Mouse (Mus musculus) heart, embryonic 15.5 days (tissue): ENCODE data around the gene Os9. TPM values are rescaled to one million over a fixed set of nuclear protein-coding genes. Genes with fewer than 3 reads are reported as not detected.

ENCODE experiments used
- ATAC-seq: fragments of 200-750 bp; cut with Nextera tagmentation; replicated peaks from 2 replicates; pipeline ENCODE4 v1.8.0; 2017; ENCODE audit warnings: low read depth, moderate TSS enrichment; ENCODE audit not compliant: insufficient number of reproducible peaks, insufficient read depth, low FRiP score
- H3K27ac ChIP-seq: fragments of 300-500 bp; sonication (generic); 2 replicates; pipeline ENCODE4 v1.5.1; 2015; ENCODE audit warnings: mild to moderate bottlenecking, inconsistent platforms
- H3K27me3 ChIP-seq: fragments of 300-500 bp; sonication (generic); 2 replicates; pipeline ENCODE4 v1.6.1; 2015; ENCODE audit warnings: inconsistent platforms
- H3K36me3 ChIP-seq: fragments of 300-500 bp; sonication (generic); 2 replicates; pipeline ENCODE4 v1.6.1; 2015; ENCODE audit warnings: mild to moderate bottlenecking, inconsistent platforms
- H3K4me1 ChIP-seq: fragments of 300-500 bp; sonication (generic); replicated peaks from 2 replicates; pipeline ENCODE4 v1.6.1; 2015; ENCODE audit warnings: inconsistent platforms
- H3K4me2 ChIP-seq: fragments of 300-500 bp; sonication (generic); 2 replicates; pipeline ENCODE4 v1.6.1; 2015; ENCODE audit warnings: inconsistent platforms, mild to moderate bottlenecking, moderate library complexity
- H3K4me3 ChIP-seq: fragments of 300-500 bp; sonication (generic); 2 replicates; pipeline ENCODE4 v1.5.1; 2015; ENCODE audit warnings: mild to moderate bottlenecking, inconsistent platforms
- H3K9ac ChIP-seq: fragments of 300-500 bp; sonication (generic); 2 replicates; pipeline ENCODE4 v1.6.1; 2015; ENCODE audit warnings: mild to moderate bottlenecking, inconsistent platforms
- H3K9me3 ChIP-seq: fragments of 300-500 bp; sonication (generic); replicated peaks from 2 replicates; pipeline ENCODE4 v1.6.1; 2016; ENCODE audit warnings: inconsistent platforms
- WGBS: fragments of 180-500 bp; shearing (Covaris S2); methylation state at CpG from one replicate; pipeline ENCODE4 v1.1.7; 2015; ENCODE audit warnings: mixed read lengths; 5-methylcytosine and 5-hydroxymethylcytosine counted together
- polyA plus RNA-seq: library from polyadenylated mRNA; unstranded; fragments of >200 nt; fragmentation: Nextera tagmentation; extraction: Ambion mirVana; gene quantifications from 2 replicates; pipeline ENCODE4 v1.2.1, GENCODE M21; 2015

Gene Os9
- polyA plus RNA-seq, 1 experiment from 2014 or later, result 48.5 TPM

- Histone ChIP-seq H3K9me3 (no peaks in the 10 kb centered on the region), H3K36me3 (peaks cover 16% of the 10 kb centered on the region), H3K27ac (no peak overlapping the region), H3K27me3 (peaks cover 53% of the 10 kb centered on the region), H3K4me2 (no peak overlapping the region), H3K4me3 (no peak overlapping the region), H3K4me1 (peaks cover 37% of the 10 kb centered on the region), H3K9ac (no peak overlapping the region)
- ATAC-seq, result no peak
- 75% methylated on average over 2 of the region's 2 CpGs for WGBS
These were observed 59.4 kb downstream of the Os9 start for GRCm38 (mm10) chr10:127061513-127061912.

DNA sequence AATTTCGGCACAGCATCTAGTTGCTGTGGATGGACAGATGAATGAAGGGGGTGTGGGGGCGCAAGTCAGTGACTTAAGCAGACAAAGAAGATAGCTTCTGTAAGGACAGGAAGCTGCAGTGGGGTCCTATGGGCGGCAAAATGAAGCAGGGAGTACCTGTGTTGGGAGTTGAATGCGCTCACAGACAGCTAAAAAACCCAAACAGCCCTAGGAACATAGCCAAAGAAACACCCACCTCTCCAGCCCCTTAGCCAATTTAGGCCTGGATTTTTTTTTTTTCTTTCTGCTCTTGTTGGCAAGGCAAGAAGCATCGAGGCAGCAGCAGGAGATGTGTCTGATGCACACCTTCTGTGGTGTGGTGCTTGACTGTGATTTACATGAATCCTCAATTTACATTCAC is 59.8 kb downstream of the Os9 start:
- 57% methylated on average over 5 of the region's 5 CpGs for WGBS

DNA sequence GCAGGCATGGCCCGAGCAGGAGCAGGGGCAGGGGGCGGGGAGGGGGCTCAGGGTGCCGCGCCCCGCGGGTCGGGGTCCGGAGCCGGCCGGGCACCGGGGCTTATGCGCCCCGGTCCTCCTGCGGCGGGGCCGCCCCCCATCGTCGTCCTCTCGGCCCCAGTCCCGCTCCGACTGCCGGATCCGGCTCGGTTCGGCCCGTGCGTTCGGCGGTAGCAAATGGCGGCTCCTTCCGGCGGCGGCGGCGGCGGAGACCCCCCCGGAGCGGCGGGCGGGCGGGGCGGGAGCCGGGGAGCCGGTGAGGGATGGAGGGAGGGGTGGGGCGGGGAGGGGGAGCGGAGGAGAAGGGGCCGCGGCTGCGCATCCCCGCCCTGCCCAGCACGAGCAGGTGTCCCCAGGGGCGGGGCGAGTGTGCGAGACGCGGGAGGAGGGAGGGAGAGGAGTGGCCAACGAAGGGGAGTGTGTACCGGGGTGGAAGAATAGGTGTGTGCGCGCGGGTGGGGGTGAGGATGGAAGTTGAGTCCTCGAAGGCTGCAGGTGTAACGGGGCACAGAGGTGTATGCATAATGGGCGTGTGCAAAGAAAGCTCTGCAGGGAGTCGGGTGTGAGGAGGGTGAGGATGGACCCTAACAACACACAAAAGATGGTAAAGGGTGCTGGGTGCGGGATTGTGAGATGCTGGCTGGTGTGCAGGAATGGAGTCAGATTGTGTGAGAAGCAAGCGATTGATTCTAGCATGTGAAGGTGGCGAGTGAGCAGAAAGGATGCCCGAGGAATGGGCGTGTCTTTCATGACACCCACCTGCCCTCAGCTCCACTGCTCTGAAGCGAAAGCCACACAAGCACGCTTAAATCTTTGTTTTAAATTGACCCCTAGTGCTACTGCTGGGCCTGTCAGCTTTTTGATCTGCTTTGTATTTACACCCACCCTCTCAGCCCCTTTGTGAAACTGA is 60.7 kb downstream of the Os9 start, which contains the start of gene March9:
TSS of gene March9 (minus strand) at position 217 of the 949 bp plus-strand sequence.
- peak; percentile 20 for ATAC-seq
- H3K36me3 ChIP-seq, result peaks cover 3% of the 10 kb centered on the region
- 1% methylated on average over 57 of the region's 72 CpGs for WGBS
- peaks cover 34% of the 10 kb centered on the region for H3K4me1 ChIP-seq
- peak within 1 kb of the TSS; percentile 81 for H3K4me3 ChIP-seq
- peaks cover 60% of the 10 kb centered on the region for H3K27me3 ChIP-seq
- H3K9me3 ChIP-seq, result no peaks in the 10 kb centered on the region
- H3K9ac ChIP-seq, result peak within 1 kb of the TSS; percentile 76
- no peak within 1 kb of the TSS for H3K27ac ChIP-seq
- H3K4me2 ChIP-seq, result peak within 1 kb of the TSS; percentile 100

More for the DNA sequence above, 59.8 kb downstream of the Os9 start:
- H3K4me1 ChIP-seq, result peaks cover 36% of the 10 kb centered on the region
- H3K4me2 ChIP-seq, result no peak overlapping the region
- peak overlapping the region; percentile 81; the same call in 1 of the 2 replicates for H3K4me3 ChIP-seq
- no peak overlapping the region for H3K9ac ChIP-seq
- H3K27me3 ChIP-seq, result peaks cover 54% of the 10 kb centered on the region
- H3K9me3 ChIP-seq, result no peaks in the 10 kb centered on the region
- no peak for ATAC-seq
- peaks cover 12% of the 10 kb centered on the region for H3K36me3 ChIP-seq
- no peak overlapping the region for H3K27ac ChIP-seq

DNA sequence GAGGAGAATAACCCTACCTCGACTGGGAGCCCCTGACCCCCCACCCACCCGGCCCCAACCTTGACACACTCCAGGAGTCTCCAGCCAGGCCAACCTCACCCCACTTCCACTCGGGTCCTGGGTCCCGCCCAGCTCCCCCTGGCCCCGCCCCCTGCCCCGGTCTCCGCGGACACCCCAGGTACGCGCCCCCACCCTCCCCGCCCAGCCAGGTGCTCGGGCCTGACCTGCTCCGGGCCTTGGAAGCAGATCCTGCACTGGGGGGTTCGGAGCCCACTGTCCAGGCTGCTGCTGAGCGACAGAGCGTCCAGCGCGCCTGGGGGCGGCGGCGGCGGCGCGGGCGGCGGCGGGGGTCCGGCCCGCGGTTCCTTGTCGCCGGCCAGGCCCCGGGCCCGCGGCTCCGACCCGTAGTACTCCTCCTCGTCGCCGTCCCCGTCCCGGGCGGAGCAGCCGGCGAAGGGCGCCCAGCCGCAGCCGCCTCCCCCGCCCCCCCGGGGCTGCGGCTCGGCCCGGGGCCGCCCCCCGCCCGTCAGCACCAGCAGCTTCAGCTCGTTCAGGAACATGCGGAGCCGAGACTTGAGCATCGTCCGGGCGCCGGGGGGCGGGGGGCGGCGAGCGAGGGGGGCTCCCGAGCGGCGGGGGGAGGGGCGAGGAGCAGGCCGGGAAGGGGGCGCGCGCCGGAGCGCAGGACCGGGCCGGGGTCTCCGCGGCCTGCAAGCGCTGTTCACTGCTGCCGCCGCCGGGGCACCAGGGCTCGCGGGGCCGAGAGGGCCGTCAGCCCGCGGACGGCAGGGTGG is 61.6 kb downstream of the Os9 start:
- H3K27me3 ChIP-seq, result peaks cover 62% of the 10 kb centered on the region
- H3K9ac ChIP-seq, result peak overlapping the region; percentile 76
- 1% methylated on average over 51 of the region's 92 CpGs for WGBS
- H3K27ac ChIP-seq, result no peak overlapping the region
- peaks cover 26% of the 10 kb centered on the region for H3K4me1 ChIP-seq
- H3K36me3 ChIP-seq, result no peaks in the 10 kb centered on the region
- peak overlapping the region; percentile 100 for H3K4me2 ChIP-seq
- no peaks in the 10 kb centered on the region for H3K9me3 ChIP-seq
- peak overlapping the region; percentile 81 for H3K4me3 ChIP-seq
- ATAC-seq, result no peak

DNA sequence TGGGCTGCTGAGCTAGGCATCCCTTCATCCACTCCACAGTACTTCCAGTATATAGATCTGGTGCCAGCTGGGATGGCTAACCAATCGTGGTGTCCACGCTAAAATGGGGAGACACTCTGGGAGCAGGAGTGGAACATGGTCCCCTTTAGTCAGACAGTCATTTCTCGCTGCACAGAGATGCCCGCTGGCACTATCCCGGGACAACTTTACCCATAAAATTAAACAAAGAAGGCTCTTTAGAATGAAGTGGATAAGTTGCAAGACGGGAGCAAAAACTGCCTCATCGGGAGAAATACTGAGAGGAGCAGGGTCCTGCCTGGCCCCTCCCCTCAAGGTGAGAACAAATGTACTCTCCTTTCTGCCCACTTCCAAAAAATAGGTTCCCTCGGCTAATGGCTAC is 62.2 kb downstream of the Os9 start:
- 14% methylated on average over 8 of the region's 8 CpGs for WGBS
- no peak for ATAC-seq

DNA sequence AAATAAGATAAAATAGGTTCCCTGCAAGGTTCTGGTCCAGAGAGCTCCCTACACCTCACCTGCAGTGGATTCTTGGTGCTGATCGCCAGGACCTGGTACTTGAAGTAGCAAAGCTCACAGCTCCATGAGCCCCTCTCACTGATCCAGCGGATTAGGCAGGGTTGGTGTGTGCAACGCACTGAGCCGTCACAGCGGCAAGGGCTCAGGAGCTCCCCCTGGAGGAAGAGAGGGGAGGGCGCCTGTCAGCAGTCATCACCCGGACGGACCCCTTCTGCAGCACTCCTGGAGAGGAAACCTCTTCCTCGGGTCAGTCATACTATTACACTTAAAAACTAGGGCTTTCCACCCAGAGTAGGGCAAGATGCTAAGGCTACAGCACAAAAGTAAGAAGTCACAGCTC is 62.8 kb downstream of the Os9 start:
- peak overlapping the region; percentile 81 for H3K4me3 ChIP-seq
- no peak overlapping the region for H3K27ac ChIP-seq
- peak overlapping the region; percentile 100 for H3K4me2 ChIP-seq
- H3K9me3 ChIP-seq, result no peaks in the 10 kb centered on the region
- peaks cover 25% of the 10 kb centered on the region for H3K4me1 ChIP-seq
- H3K27me3 ChIP-seq, result peaks cover 63% of the 10 kb centered on the region
- no peak for ATAC-seq
- WGBS, result under 1% methylated on average over 9 of the region's 9 CpGs
- H3K9ac ChIP-seq, result no peak overlapping the region
- no peaks in the 10 kb centered on the region for H3K36me3 ChIP-seq

More for the DNA sequence above, 62.2 kb downstream of the Os9 start:
- Histone ChIP-seq H3K4me1 (peaks cover 25% of the 10 kb centered on the region), H3K4me2 (peak overlapping the region; percentile 100), H3K4me3 (peak overlapping the region; percentile 81), H3K9me3 (no peaks in the 10 kb centered on the region), H3K27ac (no peak overlapping the region), H3K27me3 (peaks cover 62% of the 10 kb centered on the region), H3K9ac (peak overlapping the region; percentile 76), H3K36me3 (no peaks in the 10 kb centered on the region)

- H3K9me3 ChIP-seq, result no peaks in the 10 kb centered on the region
- H3K27ac ChIP-seq, result no peak overlapping the region
- H3K4me1 ChIP-seq, result peaks cover 22% of the 10 kb centered on the region
- H3K36me3 ChIP-seq, result no peaks in the 10 kb centered on the region
- H3K27me3 ChIP-seq, result peaks cover 68% of the 10 kb centered on the region
- H3K4me2 ChIP-seq, result no peak overlapping the region
- H3K4me3 ChIP-seq, result no peak overlapping the region
- ATAC-seq, result no peak
- WGBS, result 77% methylated on average over 20 of the region's 20 CpGs
- H3K9ac ChIP-seq, result no peak overlapping the region
These were observed 64.4 kb downstream of the Os9 start for GRCm38 (mm10) chr10:127056490-127056889.

DNA sequence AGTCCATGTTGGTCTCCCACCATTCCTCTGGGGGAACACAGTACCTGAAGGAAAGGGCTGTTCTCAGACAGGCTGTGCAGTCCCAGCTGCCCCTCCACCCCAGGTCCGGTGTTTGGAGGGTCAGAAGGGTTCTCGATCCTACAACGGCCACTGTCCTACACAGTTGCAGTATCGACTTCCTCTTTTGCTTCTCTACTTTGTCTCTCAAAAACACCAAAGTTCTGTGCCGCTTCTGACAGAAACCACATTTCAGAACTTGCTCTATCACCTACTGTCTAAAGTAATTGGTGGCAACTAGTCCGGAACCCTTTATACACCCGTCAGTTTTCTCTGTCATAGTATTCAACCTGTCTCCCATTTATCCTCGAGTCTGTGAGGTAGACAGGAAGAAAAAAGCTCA is 65.5 kb downstream of the Os9 start:
- H3K4me1 ChIP-seq, result peaks cover 21% of the 10 kb centered on the region
- no peak overlapping the region for H3K4me2 ChIP-seq
- H3K36me3 ChIP-seq, result no peaks in the 10 kb centered on the region
- ATAC-seq, result no peak
- no peak overlapping the region for H3K4me3 ChIP-seq
- peaks cover 68% of the 10 kb centered on the region for H3K27me3 ChIP-seq
- WGBS, result 80% methylated on average over 8 of the region's 8 CpGs
- H3K9ac ChIP-seq, result no peak overlapping the region
- no peaks in the 10 kb centered on the region for H3K9me3 ChIP-seq
- no peak overlapping the region for H3K27ac ChIP-seq

DNA sequence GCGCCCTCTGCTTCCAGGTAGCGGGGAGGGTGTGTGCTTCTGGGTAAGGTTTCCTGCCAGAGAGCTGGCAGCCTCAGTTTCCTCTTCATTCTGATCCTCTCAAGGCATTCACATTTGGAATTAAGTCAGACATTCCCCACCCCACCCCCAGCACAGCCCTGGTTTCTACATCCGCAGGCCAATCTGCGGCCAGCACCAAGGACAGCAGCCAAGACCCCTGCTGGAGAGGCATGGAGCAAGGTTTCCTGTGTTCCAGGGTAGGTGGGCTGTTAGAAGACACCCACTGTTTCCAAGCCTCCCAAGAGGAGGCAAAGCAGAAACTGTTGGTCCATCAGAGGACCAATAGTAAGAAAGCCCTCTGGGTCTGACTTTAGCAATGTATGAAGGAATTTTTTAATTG is 66.3 kb downstream of the Os9 start:
- Histone ChIP-seq H3K4me3 (no peak overlapping the region), H3K36me3 (no peaks in the 10 kb centered on the region), H3K27me3 (peaks cover 68% of the 10 kb centered on the region), H3K4me2 (no peak overlapping the region), H3K27ac (no peak overlapping the region), H3K9ac (no peak overlapping the region), H3K9me3 (no peaks in the 10 kb centered on the region), H3K4me1 (peaks cover 17% of the 10 kb centered on the region)
- WGBS, result 44% methylated on average over 4 of the region's 4 CpGs
- ATAC-seq, result no peak

GRCm38 (mm10) chr10:127050119-127050474 is 70.8 kb downstream of the Os9 start:
- no peak for ATAC-seq
- Histone ChIP-seq H3K9ac (no peak overlapping the region), H3K4me1 (peaks cover 18% of the 10 kb centered on the region), H3K36me3 (0 out of 2 replicates have a peak, but pooled peaks cover under 1% of the 10 kb centered on the region), H3K4me3 (no peak overlapping the region), H3K9me3 (no peaks in the 10 kb centered on the region), H3K27me3 (peaks cover 62% of the 10 kb centered on the region), H3K4me2 (no peak overlapping the region), H3K27ac (no peak overlapping the region)
- WGBS, result 11% methylated on average over 10 of the region's 10 CpGs

DNA sequence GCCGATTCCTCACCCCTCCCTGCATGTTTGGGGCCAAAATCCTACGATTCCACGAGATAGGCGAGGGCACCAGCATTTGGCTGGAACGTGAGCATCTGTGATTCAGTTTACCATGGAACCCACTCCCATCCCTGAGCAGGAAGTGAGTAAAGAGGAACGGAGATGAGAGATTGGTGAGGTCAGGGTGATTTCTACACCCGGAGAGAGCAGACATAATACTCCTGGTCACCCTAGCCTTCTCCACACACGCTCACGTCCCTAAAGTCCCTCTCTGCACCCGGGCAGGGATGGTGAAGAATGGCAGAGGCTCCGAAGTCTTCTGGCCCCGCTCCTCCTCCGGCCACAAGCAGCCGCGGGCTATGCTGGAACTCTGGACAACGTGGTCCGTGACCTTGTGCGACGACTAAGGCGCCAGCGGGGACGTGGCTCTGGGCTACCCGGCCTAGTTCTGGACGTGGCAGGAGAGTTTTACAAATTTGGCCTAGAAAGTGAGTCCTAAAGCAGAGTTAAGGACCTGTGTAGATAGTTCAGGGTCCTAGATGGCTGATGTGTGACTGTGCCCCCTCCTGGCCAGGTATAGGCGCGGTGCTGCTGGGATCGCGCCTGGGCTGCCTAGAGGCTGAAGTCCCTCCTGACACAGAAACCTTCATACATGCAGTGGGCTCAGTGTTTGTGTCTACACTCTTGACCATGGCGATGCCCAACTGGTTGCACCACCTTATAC is 71.4 kb downstream of the Os9 start:
- H3K9ac ChIP-seq, result no peak overlapping the region
- H3K27ac ChIP-seq, result no peak overlapping the region
- H3K4me3 ChIP-seq, result peak overlapping the region; percentile 28
- ATAC-seq, result 0 out of 2 replicates have a peak, but pooled peaks have one; percentile 20
- no peaks in the 10 kb centered on the region for H3K9me3 ChIP-seq
- WGBS, result 2% methylated on average over 29 of the region's 29 CpGs
- peak overlapping the region; percentile 53 for H3K4me2 ChIP-seq
- H3K36me3 ChIP-seq, result peaks cover 6% of the 10 kb centered on the region; the same call in 1 of the 2 replicates
- H3K4me1 ChIP-seq, result peaks cover 18% of the 10 kb centered on the region
- peaks cover 62% of the 10 kb centered on the region for H3K27me3 ChIP-seq
